Mouse (Mus musculus): ENCODE data around the gene Stkld1. TPM values are rescaled to one million over a fixed set of nuclear protein-coding genes. Genes with fewer than 3 reads are reported as not detected.

Stkld1 gene
- polyA plus RNA-seq, 2 experiments from 2014 or later, result 0.42 TPM; not detected in 1

GRCm38 (mm10) chr2:26963923-26964723 lies 30.3 kb downstream of the Stkld1 start, which contains the start of gene Rexo4:
Gene Rexo4 (minus strand): TSS chr2:26964386.
- peak; percentile 90 for ATAC-seq

- no peak for ATAC-seq
These were observed 31.0 kb downstream of the Stkld1 start for GRCm38 (mm10) chr2:26964724-26965370.

- ATAC-seq, result no peak
These were observed 33.4 kb downstream of the Stkld1 start for GRCm38 (mm10) chr2:26967262-26967661.

GRCm38 (mm10) chr2:26973116-26973515 lies 39.3 kb downstream of the Stkld1 start, which contains the start of gene Adamts13:
Gene Adamts13 (plus strand): TSS chr2:26973416.
- no peak for ATAC-seq

- ATAC-seq, result peak; percentile 65
These were observed 40.1 kb downstream of the Stkld1 start for GRCm38 (mm10) chr2:26973960-26974359.

GRCm38 (mm10) chr2:26980361-26980760 lies 46.5 kb downstream of the Stkld1 start:
- no peak for ATAC-seq

- no peak for ATAC-seq
These were observed 50.3 kb downstream of the Stkld1 start for GRCm38 (mm10) chr2:26984179-26984578.

GRCm38 (mm10) chr2:26984640-26985039 lies 50.8 kb downstream of the Stkld1 start:
- ATAC-seq, result no peak

GRCm38 (mm10) chr2:26993936-26994335 lies 60.1 kb downstream of the Stkld1 start:
- ATAC-seq, result no peak

GRCm38 (mm10) chr2:26997498-26997897 lies 63.7 kb downstream of the Stkld1 start:
- no peak for ATAC-seq

GRCm38 (mm10) chr2:26997993-26998392 lies 64.1 kb downstream of the Stkld1 start:
- ATAC-seq, result no peak

Other genes starting within 250 kb of the Stkld1 start
- gene Abo, start 69.1 kb upstream of the Stkld1 start, polyA plus RNA-seq (2017; shearing (Covaris generic)), result not detected
- 10 to 100 TPM; 27.3 to 56.2 TPM for gene Surf6, start 31.2 kb upstream of the Stkld1 start, polyA plus RNA-seq (2017; shearing (Covaris generic))
- 10 to 100 TPM; 10.6 to 19.6 TPM for gene Med22, start 23.4 kb upstream of the Stkld1 start, polyA plus RNA-seq (2017; shearing (Covaris generic))
- gene Rpl7a, start 23.3 kb upstream of the Stkld1 start, polyA plus RNA-seq (2017; shearing (Covaris generic)), result 1,000 to 10,000 TPM in 1 of 2 experiments, 100 to 1,000 TPM in 1; 646 to 1,008 TPM
- gene Surf2, start 17.7 kb upstream of the Stkld1 start, polyA plus RNA-seq (2017; shearing (Covaris generic)), result 10 to 100 TPM; 51.4 to 64.4 TPM
- 100 to 1,000 TPM; 100 to 116 TPM for gene Surf1, start 17.5 kb upstream of the Stkld1 start, polyA plus RNA-seq (2017; shearing (Covaris generic))
- gene Surf4, start 119 bp upstream of the Stkld1 start, polyA plus RNA-seq (2017; shearing (Covaris generic)), result 100 to 1,000 TPM in 1 of 2 experiments, 10 to 100 TPM in 1; 83.0 to 121 TPM
- 10 to 100 TPM; 55.5 to 76.3 TPM for gene Rexo4, start 30.3 kb downstream of the Stkld1 start, polyA plus RNA-seq (2017; shearing (Covaris generic))
- gene Adamts13, start 39.4 kb downstream of the Stkld1 start, polyA plus RNA-seq (2017; shearing (Covaris generic)), result not detected
- gene Cacfd1, start 75.9 kb downstream of the Stkld1 start, polyA plus RNA-seq (2017; shearing (Covaris generic)), result 10 to 100 TPM; 18.6 to 18.9 TPM
- 1 to 10 TPM; 2.4 to 5.6 TPM for gene Slc2a6, start 94.0 kb downstream of the Stkld1 start, polyA plus RNA-seq (2017; shearing (Covaris generic))
- not detected for gene Mymk, start 138.1 kb downstream of the Stkld1 start, polyA plus RNA-seq (2017; shearing (Covaris generic))
- under 1 TPM in 1 of 2 experiments, not detected in 1; 0.31 TPM for gene Adamtsl2, start 145.3 kb downstream of the Stkld1 start, polyA plus RNA-seq (2017; shearing (Covaris generic))
- gene Fam163b, start 208.4 kb downstream of the Stkld1 start, polyA plus RNA-seq (2017; shearing (Covaris generic)), result not detected
- gene Dbh, start 231.2 kb downstream of the Stkld1 start, polyA plus RNA-seq (2017; shearing (Covaris generic)), result not detected

Measured in CD4-positive, CD25-positive, alpha-beta regulatory T cell, adult 4 months (primary cell).